In the genomic region with DNA sequence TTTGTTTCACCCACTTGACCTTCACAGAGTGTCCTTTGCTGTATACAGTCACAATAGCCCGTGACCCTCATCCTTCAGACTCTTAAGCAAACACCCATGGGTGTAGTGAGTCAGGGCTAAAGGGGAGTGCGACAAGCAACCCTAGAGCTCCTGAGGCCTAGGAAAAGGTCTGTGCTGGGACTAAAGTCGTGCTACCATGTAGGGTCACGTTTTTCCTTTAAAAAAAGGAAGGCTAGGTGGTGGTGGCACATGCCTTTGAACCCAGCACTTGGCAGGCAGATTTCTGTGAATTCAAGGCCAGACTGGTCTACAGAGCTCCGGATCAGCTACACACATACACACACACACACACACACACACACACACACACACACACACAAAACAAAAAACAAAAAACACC, we compare ENCODE assay signal across 8 mouse cellular contexts. TPM values are rescaled to one million over a fixed set of nuclear protein-coding genes. Genes with fewer than 3 reads are reported as not detected.
DNase-seq lines count a peak whose midpoint lies in the region; ATAC-seq lines count a peak whose summit lies in the region.

No protein-coding gene starts in this region.

- peak overlapping the region; percentile 75 for H3K4me2 ChIP-seq in forebrain, embryonic 11.5 days (ENCODE audit: low read depth, low read length, severe bottlenecking)
- H3K4me2 ChIP-seq in liver, embryonic 15.5 days = peak overlapping the region; percentile 92

- no peak overlapping the region for H3K27ac ChIP-seq in forebrain, embryonic 11.5 days (ENCODE audit: low read depth, low read length)
- peak overlapping the region; percentile 95 for H3K27ac ChIP-seq in liver, embryonic 15.5 days (replicated peaks)

- no peak for ATAC-seq in forebrain, embryonic 11.5 days (replicated peaks; ENCODE audit: low FRiP score)
- no peak for ATAC-seq in liver, embryonic 15.5 days (ENCODE audit: insufficient read depth)
- no peak for ATAC-seq in frontal cortex, adult (ENCODE audit: low TSS enrichment)

- H3K27me3 ChIP-seq in forebrain, embryonic 11.5 days (ENCODE audit: control insufficient read depth, insufficient read depth, low read length) = no peaks in the 10 kb centered on the region
- H3K27me3 ChIP-seq in liver, embryonic 15.5 days = no peaks in the 10 kb centered on the region

- WGBS in forebrain, embryonic 11.5 days = 33% methylated on average over 5 of the region's 5 CpGs
- 8% methylated on average over 5 of the region's 5 CpGs for WGBS in liver, embryonic 15.5 days (ENCODE audit: insufficient replicate concordance)

- H3K36me3 ChIP-seq in forebrain, embryonic 11.5 days (ENCODE audit: control insufficient read depth, insufficient read depth, low read length) = no peaks in the 10 kb centered on the region
- H3K36me3 ChIP-seq in liver, embryonic 15.5 days (replicated peaks) = peaks cover 6% of the 10 kb centered on the region

- peak overlapping the region; percentile 83 for H3K4me3 ChIP-seq in forebrain, embryonic 11.5 days (ENCODE audit: low read depth, low read length)
- H3K4me3 ChIP-seq in liver, embryonic 15.5 days (replicated peaks) = peak overlapping the region; percentile 89

- peak; percentile 7 for DNase-seq in embryo, embryonic 9.5 days (ENCODE audit: extremely low spot score)
- DNase-seq in embryo, embryonic 11 days = no peak
- DNase-seq in 3T3-L1 (ENCODE audit: low read depth, low spot score) = peak; percentile 28
- DNase-seq in forebrain, embryonic 11.5 days (ENCODE audit: low spot score) = no peak
- DNase-seq in right cerebral cortex, postnatal 36 days (ENCODE audit: low spot score in 2 of 2) = no peak
- no peak for DNase-seq in left cerebral cortex, adult 8-10 months (ENCODE audit: low spot score in 2 of 2)

- H3K9ac ChIP-seq in forebrain, embryonic 11.5 days (ENCODE audit: low read length) = peak overlapping the region; percentile 77
- H3K9ac ChIP-seq in liver, embryonic 15.5 days = peak overlapping the region; percentile 86

- H3K9me3 ChIP-seq in forebrain, embryonic 11.5 days (ENCODE audit: control insufficient read depth, low read length) = no peaks in the 10 kb centered on the region
- H3K9me3 ChIP-seq in liver, embryonic 15.5 days (replicated peaks) = no peaks in the 10 kb centered on the region

- peaks cover 2% of the 10 kb centered on the region; the same call in 1 of the 2 replicates for H3K4me1 ChIP-seq in forebrain, embryonic 11.5 days (replicated peaks; ENCODE audit: control insufficient read depth, insufficient read depth, low read length)
- peaks cover 67% of the 10 kb centered on the region for H3K4me1 ChIP-seq in liver, embryonic 15.5 days (replicated peaks)

RNA-seq across cellular contexts. Expression of gene Myo9b, which starts 0.9 kb away (rescaled TPM):
- 24.3 and 32.5 TPM in 2 replicates for polyA plus RNA-seq in forebrain, embryonic 11.5 days (2014; fragmentation: Nextera tagmentation; extraction: Ambion mirVana)
- polyA plus RNA-seq in liver, embryonic 15.5 days (2015; fragmentation: Nextera tagmentation; extraction: Ambion mirVana) = 7.3 and 8.6 TPM in 2 replicates
- 10 to 100 TPM; 28.9 to 34.6 (median 29.7) TPM for total RNA-seq in left cerebral cortex, adult 8-10 months (2022)

RNA-seq across cellular contexts. Expression of gene Haus8, which starts 1.1 kb away (rescaled TPM):
- 61.0 and 66.8 TPM in 2 replicates for polyA plus RNA-seq in forebrain, embryonic 11.5 days (2014; fragmentation: Nextera tagmentation; extraction: Ambion mirVana)
- 44.8 and 47.5 TPM in 2 replicates for polyA plus RNA-seq in liver, embryonic 15.5 days (2015; fragmentation: Nextera tagmentation; extraction: Ambion mirVana)
- 10 to 100 TPM; 10.6 to 17.4 (median 12.4) TPM for total RNA-seq in left cerebral cortex, adult 8-10 months (2022)

Comparison
In these comparisons a context has a peak if more than half of its experiments do, and no peak if none do; other contexts are left out.
1. DNase-seq: peak in embryo, embryonic 9.5 days (single experiment) and 3T3-L1 (single experiment); none in embryo, embryonic 11 days (single experiment), forebrain, embryonic 11.5 days (single experiment), right cerebral cortex, postnatal 36 days (0 of 2) and left cerebral cortex, adult 8-10 months (0 of 2).